Mouse (Mus musculus): ENCODE measurements at regions not wholly inside any gene's neighbourhood (a gene's known extent, or its start where the extent isn't known, plus 50 kb on each side); places are given as distances from the start of the nearest gene placed in this dataset.

DNA sequence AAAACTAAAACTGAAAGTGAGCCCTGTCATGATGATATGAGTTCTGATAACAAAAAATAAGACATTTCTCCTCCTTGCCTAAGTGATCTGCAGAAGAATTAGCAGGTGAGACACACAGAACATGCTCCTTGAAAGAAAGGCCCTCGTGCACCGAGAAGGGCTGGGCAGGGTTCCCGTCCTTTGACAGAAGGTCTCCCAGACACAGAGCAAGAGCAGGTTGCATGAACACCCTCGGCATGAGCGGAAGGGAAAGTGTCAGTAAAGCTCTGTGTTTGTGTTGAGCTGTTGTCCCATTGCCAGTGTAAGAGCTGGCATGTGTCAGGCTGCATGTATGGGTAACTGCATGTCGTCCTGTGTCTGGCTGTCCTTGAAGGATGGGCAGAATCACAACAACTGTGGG is 144.6 kb upstream of the Sash1 start:
- no peak overlapping the region for H3K9ac ChIP-seq (ENCODE audit: low read depth, low read length)
- H3K27me3 ChIP-seq (replicated peaks; ENCODE audit: control insufficient read depth, insufficient read depth, low read length), result no peaks in the 10 kb centered on the region
- H3K4me1 ChIP-seq (replicated peaks; ENCODE audit: control insufficient read depth, insufficient read depth, low read length), result no peaks in the 10 kb centered on the region
- H3K4me2 ChIP-seq (replicated peaks; ENCODE audit: low read depth), result no peak overlapping the region
- WGBS, result 76% methylated on average over 6 of the region's 6 CpGs
- no peak overlapping the region for H3K27ac ChIP-seq (ENCODE audit: low read depth, low read length)
- H3K4me3 ChIP-seq (ENCODE audit: low read depth, low read length), result no peak overlapping the region
- H3K36me3 ChIP-seq (ENCODE audit: control insufficient read depth, insufficient read depth), result no peaks in the 10 kb centered on the region
- ATAC-seq, result no peak
- no peak for TF ChIP-seq CTCF (IDR thresholded peaks at IDR 0.05; ENCODE audit: low read depth)
- no peaks in the 10 kb centered on the region for H3K9me3 ChIP-seq (ENCODE audit: control insufficient read depth)

- no peaks in the 10 kb centered on the region for H3K27me3 ChIP-seq (replicated peaks; ENCODE audit: control insufficient read depth, insufficient read depth, low read length)
- 58% methylated on average over 6 of the region's 6 CpGs for WGBS
- no peak overlapping the region for H3K4me2 ChIP-seq (replicated peaks; ENCODE audit: low read depth)
- no peak overlapping the region for H3K4me3 ChIP-seq (ENCODE audit: low read depth, low read length)
- no peak for ATAC-seq
- no peaks in the 10 kb centered on the region for H3K36me3 ChIP-seq (ENCODE audit: control insufficient read depth, insufficient read depth)
- TF ChIP-seq CTCF (IDR thresholded peaks at IDR 0.05; ENCODE audit: low read depth), result no peak
- no peaks in the 10 kb centered on the region for H3K4me1 ChIP-seq (replicated peaks; ENCODE audit: control insufficient read depth, insufficient read depth, low read length)
- no peaks in the 10 kb centered on the region for H3K9me3 ChIP-seq (ENCODE audit: control insufficient read depth)
- H3K27ac ChIP-seq (ENCODE audit: low read depth, low read length), result no peak overlapping the region
- no peak overlapping the region for H3K9ac ChIP-seq (ENCODE audit: low read depth, low read length)
Measured at GRCm38 (mm10) chr10:9029506-9029905, 143.6 kb upstream of the Sash1 start.

DNA sequence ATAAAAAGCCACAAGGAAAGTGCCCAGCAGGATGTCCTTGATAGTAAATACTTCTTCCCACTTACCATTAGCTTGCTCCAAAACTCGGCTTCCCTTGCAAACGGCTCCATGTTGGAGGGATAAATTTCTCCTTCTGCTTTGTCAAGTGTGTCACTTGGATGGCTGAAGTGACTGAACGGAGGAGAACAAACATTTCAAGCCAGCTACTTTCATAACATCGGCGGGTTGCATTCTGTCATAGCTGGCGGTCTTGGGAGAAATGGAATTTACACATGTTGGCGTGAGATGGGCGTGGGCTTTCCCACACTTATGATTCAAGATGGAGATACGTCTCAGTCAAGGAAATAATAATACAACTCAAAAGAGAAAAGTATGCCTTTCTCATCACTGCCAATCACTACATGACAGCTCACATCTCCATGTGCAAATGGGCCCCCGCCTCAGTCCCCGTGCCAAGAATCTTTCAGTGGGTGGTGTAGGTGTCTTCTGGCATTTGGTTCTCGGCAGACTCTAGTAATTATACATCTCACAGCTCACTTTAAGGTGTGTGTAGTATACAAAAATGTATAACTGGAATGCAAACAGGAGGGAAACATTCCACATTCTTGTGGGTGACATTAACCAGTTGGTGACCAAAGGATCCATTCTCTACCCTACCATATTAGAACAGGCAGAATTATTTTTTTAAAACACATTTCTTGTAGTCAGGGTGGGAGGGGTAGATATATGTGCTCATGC is 141.4 kb upstream of the Sash1 start:
- 86% methylated on average over 12 of the region's 12 CpGs for WGBS
- ATAC-seq, result no peak

DNA sequence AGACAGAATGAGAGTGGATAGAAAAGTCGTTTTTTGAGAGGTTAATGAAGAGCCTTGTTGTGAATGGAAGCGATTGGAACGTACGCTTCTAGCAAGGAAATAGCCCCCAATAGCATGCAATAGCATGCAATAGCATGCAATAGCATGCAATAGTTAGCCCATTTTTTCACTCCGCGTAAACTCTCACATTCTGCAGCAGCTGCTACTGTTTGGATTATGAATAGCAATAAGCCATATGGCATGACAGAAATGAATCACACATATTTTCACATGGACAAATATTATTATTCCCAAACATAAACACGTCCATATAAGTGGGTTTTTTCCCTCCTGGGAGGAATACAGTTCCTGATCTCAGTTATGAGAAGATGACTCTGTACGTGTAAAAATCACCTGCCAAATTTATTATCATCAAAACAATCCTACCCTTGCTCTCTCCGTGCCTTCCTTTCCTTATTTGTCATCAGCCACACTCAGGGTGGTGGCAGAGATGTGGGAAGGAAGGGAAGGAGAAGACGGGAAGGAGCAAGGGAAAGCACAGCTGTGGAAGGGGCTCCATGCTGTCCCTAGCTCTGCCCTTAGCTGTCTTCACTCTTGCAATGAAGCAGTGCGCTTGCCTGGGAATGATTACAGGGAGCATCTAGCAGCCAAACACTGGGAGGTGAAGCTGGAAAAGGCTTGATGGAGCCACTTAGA is 129.1 kb upstream of the Sash1 start:
- no peak overlapping the region for H3K4me2 ChIP-seq (replicated peaks; ENCODE audit: low read depth)
- no peaks in the 10 kb centered on the region for H3K27me3 ChIP-seq (replicated peaks; ENCODE audit: control insufficient read depth, insufficient read depth, low read length)
- no peak for TF ChIP-seq CTCF (IDR thresholded peaks at IDR 0.05; ENCODE audit: low read depth)
- H3K9me3 ChIP-seq (ENCODE audit: control insufficient read depth), result no peaks in the 10 kb centered on the region
- H3K36me3 ChIP-seq (ENCODE audit: control insufficient read depth, insufficient read depth), result no peaks in the 10 kb centered on the region
- H3K4me3 ChIP-seq (ENCODE audit: low read depth, low read length), result no peak overlapping the region
- no peak overlapping the region for H3K9ac ChIP-seq (ENCODE audit: low read depth, low read length)
- H3K27ac ChIP-seq (ENCODE audit: low read depth, low read length), result no peak overlapping the region
- 55% methylated on average over 11 of the region's 11 CpGs for WGBS
- no peak for ATAC-seq
- no peaks in the 10 kb centered on the region for H3K4me1 ChIP-seq (replicated peaks; ENCODE audit: control insufficient read depth, insufficient read depth, low read length)

More for the DNA sequence above, 141.4 kb upstream of the Sash1 start:
- Histone ChIP-seq H3K9ac (ENCODE audit: low read depth, low read length) (no peak overlapping the region), H3K4me1 (replicated peaks; ENCODE audit: control insufficient read depth, insufficient read depth, low read length) (no peaks in the 10 kb centered on the region), H3K36me3 (ENCODE audit: control insufficient read depth, insufficient read depth) (no peaks in the 10 kb centered on the region), H3K4me2 (replicated peaks; ENCODE audit: low read depth) (no peak overlapping the region), H3K4me3 (ENCODE audit: low read depth, low read length) (no peak overlapping the region), H3K9me3 (ENCODE audit: control insufficient read depth) (no peaks in the 10 kb centered on the region), H3K27me3 (replicated peaks; ENCODE audit: control insufficient read depth, insufficient read depth, low read length) (no peaks in the 10 kb centered on the region), H3K27ac (ENCODE audit: low read depth, low read length) (no peak overlapping the region)
- TF ChIP-seq CTCF (IDR thresholded peaks at IDR 0.05; ENCODE audit: low read depth), result no peak

DNA sequence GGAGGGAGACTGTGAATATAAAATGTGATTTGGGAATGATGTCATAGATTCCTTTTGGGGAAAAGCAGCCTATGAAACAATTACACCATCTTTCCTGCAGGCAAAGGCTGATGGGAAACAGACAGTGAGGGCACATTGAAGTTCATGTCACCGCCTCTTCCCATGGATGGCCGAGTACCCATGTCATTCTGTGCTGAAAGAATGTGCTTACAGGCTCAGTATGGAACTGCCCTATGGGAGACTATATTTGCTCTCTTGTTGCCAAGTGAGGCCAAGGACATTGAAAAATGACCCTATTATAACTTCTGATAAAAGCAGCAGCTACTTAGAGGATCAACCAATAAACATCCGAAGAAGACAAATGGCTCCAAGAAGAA is 127.7 kb upstream of the Sash1 start:
- TF ChIP-seq CTCF (IDR thresholded peaks at IDR 0.05; ENCODE audit: low read depth), result no peak
- H3K36me3 ChIP-seq (ENCODE audit: control insufficient read depth, insufficient read depth), result no peaks in the 10 kb centered on the region
- no peak overlapping the region for H3K4me2 ChIP-seq (replicated peaks; ENCODE audit: low read depth)
- no peak overlapping the region for H3K27ac ChIP-seq (ENCODE audit: low read depth, low read length)
- H3K4me1 ChIP-seq (replicated peaks; ENCODE audit: control insufficient read depth, insufficient read depth, low read length), result no peaks in the 10 kb centered on the region
- ATAC-seq, result no peak
- no peaks in the 10 kb centered on the region for H3K9me3 ChIP-seq (ENCODE audit: control insufficient read depth)
- H3K27me3 ChIP-seq (replicated peaks; ENCODE audit: control insufficient read depth, insufficient read depth, low read length), result no peaks in the 10 kb centered on the region
- 72% methylated on average over 3 of the region's 3 CpGs for WGBS
- H3K4me3 ChIP-seq (ENCODE audit: low read depth, low read length), result no peak overlapping the region
- H3K9ac ChIP-seq (ENCODE audit: low read depth, low read length), result no peak overlapping the region

DNA sequence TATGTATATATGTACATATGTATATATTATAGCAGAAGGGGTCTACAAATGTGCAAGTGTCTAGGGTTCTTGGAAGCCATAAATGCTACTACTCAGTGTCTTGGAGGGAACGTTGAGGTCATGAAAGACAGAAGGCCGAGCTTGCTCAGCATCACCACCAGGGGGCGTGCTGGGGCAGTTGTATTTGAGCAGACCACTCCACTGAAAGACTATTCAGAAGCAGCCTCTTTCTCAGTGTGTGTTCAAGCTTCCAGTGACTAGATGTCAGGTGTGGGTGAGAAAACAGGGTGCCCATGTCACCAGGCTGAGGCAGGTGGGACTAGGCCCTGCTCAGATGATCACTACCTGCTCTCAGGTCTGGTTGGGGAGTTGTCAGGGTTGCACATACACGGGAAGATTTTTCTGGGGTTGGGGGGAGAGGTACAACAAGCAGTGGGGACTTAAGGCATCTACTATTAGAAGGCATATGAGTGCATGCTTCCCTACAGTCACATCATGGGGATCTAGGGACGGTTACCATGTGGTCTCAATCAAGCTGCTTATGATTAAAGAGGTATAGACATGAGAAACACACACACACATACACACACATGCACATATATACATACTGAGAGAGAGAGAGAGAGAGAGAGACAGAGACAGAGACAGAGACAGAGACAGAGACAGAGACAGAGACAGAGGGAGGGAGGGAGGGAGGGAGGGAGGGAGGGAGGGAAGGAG is 127.1 kb upstream of the Sash1 start:
- Histone ChIP-seq H3K4me2 (replicated peaks; ENCODE audit: low read depth) (no peak overlapping the region), H3K4me1 (replicated peaks; ENCODE audit: control insufficient read depth, insufficient read depth, low read length) (no peaks in the 10 kb centered on the region), H3K9me3 (ENCODE audit: control insufficient read depth) (no peaks in the 10 kb centered on the region), H3K27ac (ENCODE audit: low read depth, low read length) (no peak overlapping the region), H3K27me3 (replicated peaks; ENCODE audit: control insufficient read depth, insufficient read depth, low read length) (no peaks in the 10 kb centered on the region), H3K36me3 (ENCODE audit: control insufficient read depth, insufficient read depth) (no peaks in the 10 kb centered on the region), H3K4me3 (ENCODE audit: low read depth, low read length) (no peak overlapping the region), H3K9ac (ENCODE audit: low read depth, low read length) (no peak overlapping the region)
- 42% methylated on average over 5 of the region's 5 CpGs for WGBS
- peak; percentile 90 for TF ChIP-seq CTCF (IDR thresholded peaks at IDR 0.05; ENCODE audit: low read depth)
- ATAC-seq, result no peak
